Mouse (Mus musculus): Measurements from ENCODE around the gene Dgkq.

DNA sequence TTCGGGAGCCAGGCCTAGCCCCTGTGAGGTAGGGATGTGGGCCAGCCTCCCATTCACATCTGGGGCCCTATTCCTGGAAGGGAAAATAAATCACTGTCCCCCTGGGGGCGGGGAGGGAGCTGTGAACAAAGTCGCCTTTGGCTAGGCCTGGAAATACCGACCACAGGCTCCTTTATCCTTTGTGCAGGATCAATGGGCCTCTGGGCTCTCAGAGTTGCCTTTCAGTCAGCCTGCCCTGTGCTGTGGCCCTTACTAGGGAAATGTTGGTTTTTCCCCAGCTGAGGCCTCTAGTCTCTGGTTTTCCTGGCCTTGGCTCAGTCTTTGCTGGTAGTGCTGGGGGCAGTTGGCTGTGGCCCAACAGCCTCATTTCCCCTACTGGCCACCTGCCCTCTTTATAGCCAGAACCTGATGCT, 27.9 kb upstream of the Dgkq start:
- no peak for TF ChIP-seq GATA1 (IDR thresholded peaks at IDR 0.05; ENCODE audit: low read length)
- TF ChIP-seq TAL1 (IDR thresholded peaks at IDR 0.05; ENCODE audit: low read length), result no peak
